Comparison of ENCODE assay signal across 5 mouse cellular contexts in the genomic region with DNA sequence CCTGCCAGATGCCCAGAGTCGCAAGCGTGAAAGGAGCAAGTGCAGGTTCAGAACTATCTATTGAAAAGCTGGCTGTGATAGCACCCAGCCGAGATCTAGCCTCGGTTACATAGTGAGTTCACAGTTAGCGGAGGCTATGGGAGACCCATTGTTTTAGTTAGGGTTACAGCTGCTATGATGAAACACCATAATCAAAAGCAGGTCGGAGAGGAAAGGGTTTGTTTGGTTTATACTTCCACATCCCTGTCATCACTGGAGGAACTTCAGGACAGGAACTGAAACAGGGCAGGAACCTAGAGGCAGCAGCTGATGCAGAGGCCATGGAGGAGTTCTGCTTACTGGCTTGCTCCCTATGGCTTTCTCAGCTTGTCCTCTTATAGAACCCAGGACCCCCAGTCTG.
"Had no signal": no experiment of that assay in that cellular context is flagged by ENCODE, and none has a peak within 500 bp of the region (broad histone marks: within the 10 kb centered on the region; RNA-seq: fewer than 3 reads in every experiment).

No protein-coding gene starts in this region.

- H3K4me2 ChIP-seq: liver, embryonic 11.5 days; neural tube, embryonic 13.5 days; stomach, embryonic 15.5 days had no signal

- H3K4me1 ChIP-seq: limb, embryonic 10.5 days; neural tube, embryonic 13.5 days; stomach, embryonic 15.5 days had no signal

- H3K9ac ChIP-seq: neural tube, embryonic 13.5 days; stomach, embryonic 15.5 days had no signal

- H3K9me3 ChIP-seq: limb, embryonic 10.5 days; neural tube, embryonic 13.5 days; stomach, embryonic 15.5 days had no signal

- H3K4me3 ChIP-seq: layer of hippocampus, adult 2 months; limb, embryonic 10.5 days; neural tube, embryonic 13.5 days; stomach, embryonic 15.5 days had no signal

- H3K27ac ChIP-seq: layer of hippocampus, adult 2 months; limb, embryonic 10.5 days; neural tube, embryonic 13.5 days; stomach, embryonic 15.5 days had no signal

- H3K27me3 ChIP-seq: neural tube, embryonic 13.5 days; stomach, embryonic 15.5 days had no signal
